Mouse (Mus musculus) cerebellum, adult 2 months (tissue): Measurements from ENCODE around the gene Btg4.

Experiments used
- CTCF ChIP-seq: fragments of 200-500 bp; IDR thresholded peaks from 2 replicates; pipeline ENCODE4 v1.5.1; 2011; ENCODE audit warnings: low read depth, mild to moderate bottlenecking, control low read depth, low read length, moderate library complexity, borderline replicate concordance; ENCODE audit not compliant: insufficient read depth
- POLR2A ChIP-seq: fragments of 200-500 bp; IDR thresholded peaks from 2 replicates; pipeline ENCODE4 v1.6.1; 2011; ENCODE audit warnings: low read length, control low read depth, borderline replicate concordance; ENCODE audit not compliant: insufficient read depth

DNA sequence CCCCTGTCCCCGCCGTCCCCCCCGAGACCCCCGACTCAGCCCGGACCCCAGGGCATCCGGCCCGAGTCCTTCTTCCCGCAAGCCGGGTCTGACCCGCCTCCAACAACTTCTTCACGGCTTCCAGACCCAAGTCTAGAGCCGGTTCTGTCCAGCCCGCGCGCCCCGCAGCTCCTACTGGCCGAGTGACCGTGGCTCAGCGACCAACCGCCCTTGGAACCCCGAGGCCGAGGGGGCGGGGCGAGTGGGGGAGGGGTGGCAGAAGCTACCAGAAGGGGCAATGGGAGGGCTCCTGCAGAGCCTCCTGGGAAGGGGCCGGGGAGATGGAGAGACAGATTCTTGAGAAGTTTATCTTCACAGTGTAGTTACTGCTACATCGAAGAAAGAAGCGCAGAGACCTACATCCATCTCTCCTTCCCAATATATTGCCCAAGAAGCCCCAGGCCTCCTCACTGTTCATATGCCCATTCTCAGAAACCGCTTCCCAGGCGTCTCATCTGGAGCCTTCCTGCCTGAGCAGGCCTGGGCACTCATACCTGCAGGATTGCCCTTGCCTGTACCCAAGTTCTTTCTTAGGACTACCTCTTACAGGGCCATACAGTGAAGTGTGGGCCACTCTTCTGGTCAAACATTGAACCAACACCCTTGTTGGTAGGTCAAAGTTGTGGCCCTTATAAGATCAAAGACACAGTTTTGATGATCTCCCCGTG, 43.3 kb downstream of the Btg4 start:
- TF ChIP-seq POLR2A (no peak), CTCF (no peak)
